Mouse (Mus musculus) CH12.LX (cell line): ENCODE measurements at regions not wholly inside any gene's neighbourhood (a gene's known extent, or its start where the extent isn't known, plus 50 kb on each side); places are given as distances from the start of the nearest gene placed in this dataset.
"Not testable (repeated sequence)": the region's sequence is repeated elsewhere in the genome, so short reads cannot be mapped to it uniquely, and the experiment has no call there.

Source experiments
- DNase-seq: peaks from one replicate; pipeline ENCODE4 v3.0.0-alpha.2; 2013; ENCODE audit errors: extremely low read depth
- H3K27ac ChIP-seq: 2 replicates; pipeline ENCODE4 v1.5.1; 2012; ENCODE audit warnings: low read depth, mild to moderate bottlenecking, control low read depth, moderate library complexity; ENCODE audit not compliant: insufficient read depth
- H3K27me3 ChIP-seq: replicated peaks from 2 replicates; pipeline ENCODE3; 2012; ENCODE audit warnings: inconsistent platforms
- H3K36me3 ChIP-seq, 2 experiments: replicated peaks in 1 of 2; 2 replicates each; pipeline versions ENCODE3 to v1.6.1; 2012; ENCODE audit warnings: inconsistent platforms in 1 of 2, low read length in 1 of 2, mild to moderate bottlenecking in 1 of 2, mixed read lengths in 1 of 2, moderate library complexity in 1 of 2; ENCODE audit not compliant: control insufficient read depth in 1 of 2, insufficient read depth in 1 of 2
- H3K4me1 ChIP-seq, 2 experiments: 2 replicates each; pipeline ENCODE4 v1.6.1; 2012; ENCODE audit warnings: inconsistent platforms in 1 of 2, moderate library complexity in 1 of 2; ENCODE audit not compliant: insufficient read depth in 2 of 2, control insufficient read depth in 1 of 2
- H3K4me2 ChIP-seq: 2 replicates; pipeline ENCODE4 v1.6.1; 2012; ENCODE audit warnings: low read depth, mild to moderate bottlenecking, control low read depth; ENCODE audit not compliant: poor library complexity, insufficient read depth, severe bottlenecking
- H3K4me3 ChIP-seq, 3 experiments: fragments of 150-350 bp in 1 of 3; sonication (generic) in 1 of 3; replicated peaks in 1 of 3; 2 replicates each; pipeline versions ENCODE3 to v1.5.1; 2011 to 2012; ENCODE audit warnings: low read depth in 2 of 3, low read length in 2 of 3, mild to moderate bottlenecking in 2 of 3, moderate library complexity in 2 of 3, control low read depth in 1 of 3, improper control_type of control experiment in 1 of 3, inconsistent platforms in 1 of 3, mixed read lengths in 1 of 3; ENCODE audit not compliant: poor library complexity in 1 of 3
- H3K79me2 ChIP-seq: replicated peaks from 2 replicates; pipeline ENCODE4 v1.6.1; 2012; ENCODE audit warnings: mild to moderate bottlenecking, moderate library complexity; ENCODE audit not compliant: control insufficient read depth, poor library complexity, insufficient read depth, severe bottlenecking; ENCODE audit errors: extremely low read depth
- H3K9ac ChIP-seq: 2 replicates; pipeline ENCODE4 v1.6.1; 2012; ENCODE audit warnings: low read depth, mild to moderate bottlenecking, control low read depth, moderate library complexity; ENCODE audit not compliant: insufficient read depth
- H3K9me3 ChIP-seq: replicated peaks from 2 replicates; pipeline ENCODE3; 2012; ENCODE audit warnings: low read length, inconsistent platforms, mixed read lengths
- BHLHE40 ChIP-seq: IDR thresholded peaks from 2 replicates; pipeline ENCODE4 v1.6.1; 2011; ENCODE audit warnings: mild to moderate bottlenecking, low read depth, low read length, improper control_type of control experiment
- ELF1 ChIP-seq: IDR thresholded peaks from 2 replicates; pipeline ENCODE4 v1.6.1; 2014; ENCODE audit warnings: low read depth, mild to moderate bottlenecking, inconsistent platforms, low read length, improper control_type of control experiment
- ETS1 ChIP-seq: conservative IDR thresholded peaks from 2 replicates; pipeline ENCODE4 v1.6.1; 2012; ENCODE audit warnings: low read depth, mild to moderate bottlenecking, inconsistent platforms, low read length, improper control_type of control experiment, moderate library complexity
- HCFC1 ChIP-seq: IDR thresholded peaks from 2 replicates; pipeline ENCODE4 v1.6.1; 2012; ENCODE audit warnings: low read depth, mild to moderate bottlenecking, inconsistent platforms, low read length, improper control_type of control experiment
- IRF4 ChIP-seq: IDR thresholded peaks from 2 replicates; pipeline ENCODE4 v1.6.1; 2014; ENCODE audit warnings: low read depth, mild to moderate bottlenecking, inconsistent platforms, low read length, improper control_type of control experiment
- MXI1 ChIP-seq: IDR thresholded peaks from 2 replicates; pipeline ENCODE4 v1.6.1; 2011; ENCODE audit warnings: mild to moderate bottlenecking, low read depth, low read length, improper control_type of control experiment
- MYC ChIP-seq: IDR thresholded peaks from 2 replicates; pipeline ENCODE4 v1.6.1; 2011; ENCODE audit warnings: low read depth, mild to moderate bottlenecking, improper control_type of control experiment, low read length
- POLR2A ChIP-seq: IDR thresholded peaks from 2 replicates; pipeline ENCODE4 v1.6.1; 2011; ENCODE audit warnings: low read depth, mild to moderate bottlenecking, improper control_type of control experiment, low read length
- RCOR1 ChIP-seq: conservative IDR thresholded peaks from 2 replicates; pipeline ENCODE4 v1.6.1; 2012; ENCODE audit warnings: low read depth, mild to moderate bottlenecking, inconsistent platforms, low read length, improper control_type of control experiment
- TBP ChIP-seq: conservative IDR thresholded peaks from 2 replicates; pipeline ENCODE4 v1.6.1; 2011; ENCODE audit warnings: low read depth, low read length, improper control_type of control experiment
- UBTF ChIP-seq: IDR thresholded peaks from 2 replicates; pipeline ENCODE4 v1.6.1; 2012; ENCODE audit warnings: low read depth, mild to moderate bottlenecking, inconsistent platforms, low read length, improper control_type of control experiment, moderate library complexity
- ZNF384 ChIP-seq: IDR thresholded peaks from 2 replicates; pipeline ENCODE4 v1.6.1; 2012; ENCODE audit warnings: low read depth, low read length, improper control_type of control experiment, inconsistent platforms
- dilution Hi-C: fragments of 300-500 bp; cut with MboI; formaldehyde crosslinking; loops from 2 replicates; pipeline ENCODE4 v1.14.3; 2020; ENCODE audit warnings: low sequenced_read_pairs; ENCODE audit not compliant: extremely low pct_unique_long_range_greater_than_20kb, extremely low pct_ligation_motif_present
- in situ Hi-C: fragments of 300-500 bp; cut with MboI; formaldehyde crosslinking; loops from 3 replicates; pipeline ENCODE4 v1.14.3; 2019; ENCODE audit warnings: low sequenced_read_pairs, low pct_ligation_motif_present, low pct_unique_long_range_greater_than_20kb, mixed read lengths

DNA sequence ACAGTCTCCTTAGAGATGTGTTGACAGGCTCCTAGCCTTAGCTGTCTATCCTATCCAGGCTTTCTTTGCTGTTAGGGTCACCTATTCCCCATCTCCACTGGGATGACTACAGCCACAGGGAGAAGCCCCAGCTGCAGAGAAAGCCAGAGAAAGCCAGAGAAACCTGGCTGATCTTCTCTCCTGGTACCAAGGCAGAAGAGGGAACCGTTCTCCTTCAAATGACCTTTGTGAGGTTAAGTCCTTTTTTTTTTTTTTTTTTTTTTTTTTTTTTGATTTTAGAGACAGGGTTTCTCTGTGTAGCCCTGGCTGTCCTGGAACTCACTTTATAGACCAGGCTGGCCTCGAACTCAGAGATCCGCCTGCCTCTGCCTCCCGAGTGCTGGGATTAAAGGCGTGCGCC, 91.1 kb upstream of the Gm9887 start:
- H3K27ac ChIP-seq, in situ Hi-C loops, H3K4me2 ChIP-seq, H3K36me3 ChIP-seq, H3K27me3 ChIP-seq, dilution Hi-C loops, H3K9me3 ChIP-seq, H3K4me3 ChIP-seq, DNase-seq, H3K79me2 ChIP-seq, H3K9ac ChIP-seq: not testable (repeated sequence)
- TF ChIP-seq ZNF384: peak; percentile 67
- peaks cover 30 to 52% of the 10 kb centered on the region in 2 experiments for H3K4me1 ChIP-seq

DNA sequence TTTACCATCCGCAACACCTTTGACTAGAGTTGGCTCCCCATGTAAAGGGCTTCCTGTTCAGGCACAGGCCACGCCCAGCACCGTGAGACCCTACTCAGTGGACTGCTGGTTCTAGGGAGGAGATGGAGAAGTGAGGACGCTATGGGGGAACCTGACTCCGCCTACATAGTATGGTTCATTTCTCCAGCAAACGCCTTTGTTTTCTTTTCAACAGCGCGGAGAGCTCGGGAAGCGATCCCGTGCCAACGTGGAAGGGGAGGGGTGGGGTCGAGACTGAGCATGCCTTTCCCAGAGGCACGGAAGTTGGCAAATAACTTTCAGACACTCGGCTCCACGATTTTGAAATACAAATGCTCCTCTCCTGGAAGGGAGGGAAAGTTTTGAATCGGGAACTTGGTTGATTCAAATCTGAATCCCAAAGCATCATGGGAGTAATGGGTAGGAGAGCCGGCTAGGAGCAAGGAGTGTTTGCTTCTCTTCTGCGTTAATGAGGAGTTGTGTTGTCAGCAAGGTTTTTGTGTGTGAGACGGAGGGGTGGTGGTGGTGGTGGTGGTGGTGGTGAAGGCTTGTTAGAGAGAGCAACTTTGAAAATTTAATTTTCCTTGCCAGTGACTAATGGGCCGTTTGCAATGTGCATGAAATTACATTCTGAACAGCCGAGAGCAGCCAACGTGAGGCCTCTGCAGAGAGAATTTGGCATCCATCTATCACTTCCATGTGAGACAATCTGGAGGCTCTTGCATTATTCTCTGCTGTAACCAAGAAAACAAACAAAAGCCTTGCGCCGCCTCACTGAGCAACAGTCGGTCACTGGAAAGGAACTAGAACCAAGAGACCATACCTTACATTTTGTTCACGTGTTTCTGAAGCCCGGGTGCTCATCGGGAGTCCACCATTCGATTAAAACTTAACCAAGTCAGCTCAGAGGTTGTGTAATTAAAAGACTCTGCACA, 89.9 kb upstream of the Gm9887 start:
- peaks cover 27 to 52% of the 10 kb centered on the region in 2 experiments for H3K4me1 ChIP-seq
- H3K27ac ChIP-seq: no peak overlapping the region
- H3K9me3 ChIP-seq: no peaks in the 10 kb centered on the region
- H3K9ac ChIP-seq: peak overlapping the region; percentile 28
- dilution Hi-C loops: no loop called here
- no peaks in the 10 kb centered on the region for H3K79me2 ChIP-seq
- H3K4me3 ChIP-seq: peak overlapping the region; percentile 4 to 34 (median 25)
- TF ChIP-seq POLR2A (peak; percentile 51), TBP (0 out of 2 replicates have a peak, but pooled peaks have one; percentile 6), ELF1 (peak; percentile 66), ETS1 (no peak), MXI1 (no peak), IRF4 (no peak; the same call in 1 of the 2 replicates), UBTF (no peak), MYC (0 out of 2 replicates have a peak, but pooled peaks have one; percentile 7), HCFC1 (no peak), RCOR1 (no peak), BHLHE40 (peak; percentile 77)
- no peak for DNase-seq
- H3K27me3 ChIP-seq: no peaks in the 10 kb centered on the region
- H3K4me2 ChIP-seq: peak overlapping the region; percentile 18
- in situ Hi-C loops: no loop called here
- peaks cover 0 to 2% of the 10 kb centered on the region in 2 experiments for H3K36me3 ChIP-seq

DNA sequence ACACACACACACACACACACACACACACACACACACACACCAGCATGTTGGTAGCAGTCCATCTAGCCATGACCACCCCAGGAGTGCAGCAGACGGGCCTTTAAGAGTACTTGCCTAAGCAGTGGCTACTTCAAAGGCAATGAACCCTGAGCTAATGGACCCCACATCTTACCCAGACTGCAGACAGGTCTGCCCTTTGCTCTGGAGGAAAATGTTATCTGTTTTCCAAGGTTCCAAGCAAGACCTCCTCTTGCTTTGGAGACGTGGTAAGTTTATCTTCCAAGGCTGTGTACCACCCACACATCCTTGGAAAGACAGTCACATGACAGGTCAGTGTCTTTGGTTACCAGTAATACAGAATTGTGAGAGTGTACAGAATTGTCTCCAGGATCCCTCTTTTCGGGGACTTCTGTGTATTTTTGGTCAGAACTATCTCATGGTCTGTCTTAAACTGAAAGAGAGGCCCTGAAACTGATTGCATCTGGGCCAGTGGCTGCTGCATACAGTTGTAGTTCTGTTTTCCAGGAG, 88.4 kb upstream of the Gm9887 start:
- Histone ChIP-seq H3K4me2 (no peak overlapping the region), H3K4me3 (no peak overlapping the region), H3K27ac (no peak overlapping the region), H3K9me3 (no peaks in the 10 kb centered on the region)
- in situ Hi-C loops: no loop called here
- no peak for DNase-seq
- no peak for TF ChIP-seq RCOR1
- TF ChIP-seq, all 38 proteins: peak for 0
- no peaks in the 10 kb centered on the region for H3K27me3 ChIP-seq
- no peak overlapping the region for H3K9ac ChIP-seq
- peaks cover 25 to 61% of the 10 kb centered on the region in 2 experiments for H3K4me1 ChIP-seq
- no peaks in the 10 kb centered on the region for H3K79me2 ChIP-seq
- dilution Hi-C loops: no loop called here
- H3K36me3 ChIP-seq: no peaks in the 10 kb centered on the region
